Mouse (Mus musculus): Measurements from ENCODE around the gene Slc25a21.
A peak's percentile ranks its signal among the peaks of the same experiment; 100 is the strongest.

Slc25a21 gene

DNA sequence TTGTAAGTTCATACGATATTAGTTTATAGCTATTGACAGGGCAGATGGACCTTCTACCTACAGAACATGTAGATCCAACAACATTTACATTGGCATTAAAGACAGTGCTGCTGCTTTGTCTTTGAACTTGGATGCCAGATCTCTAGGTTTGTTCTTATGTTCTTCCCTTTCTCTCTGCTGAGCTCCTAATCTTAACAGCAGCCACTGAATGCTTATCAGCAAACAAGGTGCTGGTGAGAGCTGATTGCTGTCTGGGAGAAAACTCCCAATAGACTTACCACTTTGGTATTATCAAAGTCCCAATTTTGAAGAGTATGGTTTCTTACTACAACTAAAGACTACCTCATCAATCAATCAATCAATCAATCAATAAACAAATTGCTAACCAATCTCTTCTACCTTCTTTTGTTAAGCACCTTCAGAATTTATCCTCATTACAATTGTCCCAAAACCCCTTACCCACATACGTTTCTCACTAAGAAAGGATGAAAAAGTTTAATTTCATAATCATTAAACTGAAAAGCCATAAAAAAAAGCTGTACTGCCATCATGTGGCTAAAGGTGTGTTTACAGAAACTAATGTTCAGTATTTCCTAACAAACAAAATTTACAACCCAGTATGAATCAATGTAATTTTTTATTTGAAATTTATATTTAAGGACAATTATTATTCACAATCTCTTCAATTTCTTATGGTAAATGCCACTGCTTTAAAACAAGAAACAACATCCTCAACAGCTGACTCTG, 12.7 kb downstream of the Slc25a21 start:
- DNase-seq, result no peak

DNA sequence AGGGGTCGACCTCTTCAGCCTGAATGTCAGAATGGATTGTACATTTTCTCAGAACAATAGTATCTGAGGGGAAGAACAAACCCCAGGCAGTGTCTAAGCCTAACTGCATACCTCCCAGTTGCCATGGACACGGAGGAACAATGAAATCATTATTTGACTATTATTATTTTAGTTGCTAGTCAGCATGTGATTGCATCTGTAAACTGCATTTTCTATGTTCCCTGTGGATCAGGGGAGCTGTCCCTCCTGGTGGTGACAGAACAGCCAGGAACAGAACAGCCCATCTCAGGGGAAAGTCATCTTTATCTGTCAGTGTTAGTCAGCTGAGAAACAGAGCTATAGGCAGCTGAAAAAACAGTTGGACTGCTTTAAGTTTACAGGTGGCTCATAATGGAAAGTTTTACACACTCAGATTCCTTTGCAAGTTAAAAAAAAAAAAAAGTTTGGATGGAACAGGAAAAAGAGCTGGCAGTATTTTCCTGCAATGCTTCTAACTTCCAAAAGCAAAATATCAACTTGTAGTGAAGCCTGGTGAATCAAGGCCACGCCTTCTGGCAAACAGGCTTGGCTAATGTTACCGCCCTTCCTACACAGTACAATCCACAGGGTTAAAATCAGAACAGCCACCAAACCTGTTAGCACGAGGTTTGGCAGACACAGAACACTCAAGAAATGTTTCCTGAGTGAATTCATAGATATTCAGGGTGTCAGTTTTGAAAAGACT, 17.6 kb downstream of the Slc25a21 start:
- DNase-seq, result no peak

DNA sequence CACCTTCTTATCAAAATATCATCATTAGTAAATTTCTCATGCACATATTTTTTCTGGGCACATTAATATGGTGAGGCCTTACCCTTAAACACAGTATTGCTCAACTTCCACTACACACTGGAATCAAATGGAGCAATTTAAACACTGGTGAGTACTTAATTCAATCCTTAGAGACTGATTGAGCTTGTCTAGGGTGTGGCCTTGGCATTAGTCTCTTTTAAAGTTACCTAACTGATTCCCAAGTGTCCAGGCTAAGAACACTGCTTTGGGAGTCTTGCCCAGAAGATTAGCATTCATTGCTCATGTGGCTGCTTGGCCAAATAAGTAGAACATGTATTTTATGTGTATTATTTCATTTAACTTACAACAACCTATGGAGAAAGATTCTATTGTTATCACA, 18.5 kb downstream of the Slc25a21 start:
- DNase-seq, result peak; percentile 7

DNA sequence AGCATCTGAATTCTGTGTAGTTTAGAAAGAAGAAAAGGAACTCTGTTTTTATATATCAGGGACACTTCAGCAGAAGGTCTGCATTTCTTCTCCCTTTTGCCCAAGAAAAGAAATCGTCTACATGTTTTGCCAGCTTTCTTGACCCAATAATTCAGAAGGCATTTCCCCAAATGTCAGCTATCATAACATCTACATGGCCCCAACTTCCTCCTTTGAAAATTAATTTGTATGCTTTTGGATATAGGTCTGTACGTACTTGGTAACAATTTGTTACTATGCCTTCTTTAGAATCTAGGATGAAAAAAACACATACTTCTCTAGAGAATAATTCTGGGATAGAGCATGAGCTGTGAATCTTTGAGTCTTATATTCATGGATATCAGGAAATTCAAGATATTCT, 34.0 kb downstream of the Slc25a21 start:
- DNase-seq, result no peak

DNA sequence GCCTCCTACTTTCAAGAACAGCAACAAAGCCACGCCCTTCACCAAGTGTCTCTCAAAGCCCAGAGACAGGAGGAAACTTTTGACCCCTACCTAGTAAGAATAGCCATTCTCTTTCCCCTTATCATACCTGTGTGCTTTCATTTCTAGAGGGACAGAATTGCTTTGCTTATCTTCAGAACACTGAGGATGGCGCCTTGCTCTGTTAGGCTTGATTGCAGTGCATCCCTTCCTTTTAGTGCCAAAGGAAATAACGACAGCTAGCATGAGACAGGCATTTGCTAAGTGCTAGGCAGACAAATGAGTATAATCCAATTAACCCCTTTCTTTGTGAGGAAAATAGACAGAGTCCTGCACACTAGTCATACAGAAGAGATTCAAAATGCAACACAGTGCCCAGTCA, 34.4 kb downstream of the Slc25a21 start:
- DNase-seq, result no peak

DNA sequence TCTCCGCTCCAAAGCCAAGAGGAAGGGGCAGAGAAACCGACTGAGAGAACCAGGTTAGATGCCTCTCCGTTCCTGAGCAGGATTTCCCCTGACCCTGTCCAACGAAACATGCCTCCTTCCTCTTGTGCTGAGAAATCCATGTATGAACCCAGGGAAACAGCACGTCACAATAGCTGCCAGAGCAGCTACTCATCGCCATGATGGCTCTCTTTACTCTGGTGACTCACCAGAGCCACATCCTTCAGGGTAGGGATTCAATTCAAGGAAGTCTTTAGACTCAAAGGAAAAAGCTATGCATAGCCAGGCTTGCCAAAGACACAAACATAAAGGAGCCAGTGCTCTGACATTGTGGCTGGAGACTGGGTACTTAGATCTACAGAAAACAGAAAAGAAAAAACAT, 37.4 kb downstream of the Slc25a21 start:
- DNase-seq, result no peak

DNA sequence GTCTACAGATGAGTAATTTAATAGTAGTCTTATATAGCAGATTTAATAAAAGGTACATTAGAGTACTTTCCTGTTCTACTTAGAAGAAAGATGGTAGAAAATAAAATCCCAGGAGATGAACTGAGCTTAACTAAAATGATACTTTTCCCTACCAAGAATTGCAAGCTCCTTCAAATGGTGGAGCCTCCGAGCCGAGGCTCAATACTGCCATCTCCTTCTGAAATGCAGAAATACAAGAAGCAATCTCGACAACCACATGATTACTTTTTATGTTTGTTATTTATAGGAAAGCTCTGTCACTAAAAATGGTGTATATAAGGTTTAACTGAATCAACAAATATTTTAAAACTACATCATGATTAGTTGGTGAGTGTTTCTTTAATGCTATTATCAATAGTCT, 39.0 kb downstream of the Slc25a21 start:
- DNase-seq, result no peak

DNA sequence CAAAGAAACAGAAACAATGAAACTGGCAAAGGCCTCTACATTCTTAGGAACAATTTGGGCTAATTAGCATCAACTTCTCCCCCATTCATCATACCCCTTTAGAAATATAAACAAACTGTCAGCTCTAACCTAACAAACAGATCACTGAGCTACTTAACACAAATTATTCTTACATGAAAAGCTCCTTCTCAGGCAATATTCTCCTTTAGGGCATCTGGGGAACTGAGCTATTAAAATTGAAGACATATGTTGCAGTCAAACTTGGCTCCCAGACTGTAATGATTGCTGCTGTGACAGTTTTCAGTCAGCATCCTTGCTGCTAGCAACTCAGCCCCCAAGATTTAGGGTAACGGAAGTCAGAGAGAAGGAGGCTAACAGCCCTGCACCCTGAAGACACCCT, 58.3 kb downstream of the Slc25a21 start:
- no peak for DNase-seq

DNA sequence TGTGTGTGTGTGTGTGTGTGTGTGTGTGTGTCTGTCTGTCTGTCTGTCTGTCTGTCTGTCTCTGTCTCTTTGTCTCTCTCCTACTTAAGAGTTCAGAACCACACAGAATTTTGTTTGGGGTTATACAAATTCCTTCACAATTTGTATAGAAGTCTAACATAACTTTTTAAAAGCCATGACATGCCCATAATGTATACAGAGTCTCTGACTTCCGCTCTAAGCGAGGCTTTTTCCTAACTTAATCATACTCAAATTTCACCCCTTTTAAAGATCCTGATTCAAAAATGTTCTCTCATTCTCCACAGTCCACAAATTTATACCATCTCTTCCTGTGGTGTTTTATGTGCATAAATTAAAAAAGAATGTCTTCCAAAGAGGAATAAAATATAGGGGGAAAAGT, 59.5 kb downstream of the Slc25a21 start:
- no peak for DNase-seq

DNA sequence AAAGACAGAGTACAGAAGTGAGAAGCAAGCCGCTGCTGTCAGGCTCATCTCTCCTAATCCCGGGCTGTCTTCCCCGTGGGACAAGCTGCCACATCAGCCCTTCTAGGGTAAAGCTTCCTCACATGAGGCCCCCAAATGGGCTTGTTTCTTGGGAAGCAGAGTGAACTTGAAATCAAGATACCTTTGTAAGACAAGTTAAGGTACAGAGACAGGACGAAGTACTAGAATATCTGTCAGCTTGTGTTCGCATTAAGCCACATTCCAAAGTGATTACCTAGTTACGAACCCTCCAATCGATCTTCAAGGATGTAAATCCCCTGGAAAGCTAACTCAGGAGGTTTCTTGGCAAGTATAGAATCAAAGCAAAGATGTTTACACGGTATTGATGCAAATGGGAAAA, 78.7 kb downstream of the Slc25a21 start:
- no peak for DNase-seq

DNA sequence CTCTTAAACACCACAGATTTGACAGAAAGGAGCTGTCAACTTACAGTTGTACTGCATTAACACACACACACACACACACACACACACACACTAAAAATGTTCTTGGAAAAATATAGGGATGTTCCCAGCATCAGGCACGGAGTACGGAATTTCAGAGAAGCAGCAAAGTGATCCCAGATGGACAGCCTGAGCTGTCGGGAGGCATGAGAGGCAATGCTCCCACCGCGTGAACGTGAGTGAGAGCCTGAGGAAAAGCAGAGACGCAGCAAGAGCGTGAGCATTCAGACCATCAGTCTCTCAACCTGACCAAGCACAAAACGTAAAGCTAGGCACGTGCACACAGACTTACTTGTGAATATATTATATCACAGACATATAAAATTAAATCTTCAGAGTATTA, 81.8 kb downstream of the Slc25a21 start:
- DNase-seq, result no peak

DNA sequence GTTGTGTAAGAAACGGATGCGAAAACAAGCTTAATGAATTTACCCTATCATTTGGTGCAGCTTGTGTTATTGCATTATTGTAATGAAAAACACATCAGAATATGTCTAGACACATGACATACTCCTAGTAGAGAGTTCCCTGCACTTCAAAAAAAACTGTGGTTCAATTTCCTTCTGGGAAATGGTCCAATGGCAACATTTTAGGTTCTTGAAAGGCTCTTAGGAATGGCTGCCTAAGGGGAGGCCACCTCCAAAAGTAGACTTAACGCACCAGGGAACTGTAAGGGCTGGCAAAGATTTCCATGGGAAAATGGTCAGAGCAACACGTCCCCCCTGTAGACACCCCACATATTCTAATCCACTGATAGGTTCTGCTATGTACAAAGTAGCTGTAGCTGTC, 87.9 kb downstream of the Slc25a21 start:
- no peak for DNase-seq

DNA sequence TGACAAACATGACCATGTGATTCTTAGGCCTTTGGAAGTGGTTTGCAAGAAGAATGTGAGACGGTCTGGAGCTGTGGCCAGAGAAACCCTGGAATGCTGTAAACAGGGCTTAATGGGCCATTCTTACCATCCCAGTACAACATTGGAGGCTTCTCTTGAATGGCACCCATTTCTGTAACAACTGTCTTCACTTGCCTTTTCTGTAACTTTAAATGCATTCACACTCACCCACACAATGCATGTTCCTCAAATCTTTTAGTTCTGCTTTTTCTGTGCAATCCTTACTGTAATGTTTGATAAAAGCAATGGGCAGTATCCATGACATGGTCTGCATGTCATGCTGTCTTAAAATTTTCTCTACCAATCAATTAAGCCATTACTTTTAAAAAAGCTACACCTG, 95.0 kb downstream of the Slc25a21 start:
- no peak for DNase-seq

DNA sequence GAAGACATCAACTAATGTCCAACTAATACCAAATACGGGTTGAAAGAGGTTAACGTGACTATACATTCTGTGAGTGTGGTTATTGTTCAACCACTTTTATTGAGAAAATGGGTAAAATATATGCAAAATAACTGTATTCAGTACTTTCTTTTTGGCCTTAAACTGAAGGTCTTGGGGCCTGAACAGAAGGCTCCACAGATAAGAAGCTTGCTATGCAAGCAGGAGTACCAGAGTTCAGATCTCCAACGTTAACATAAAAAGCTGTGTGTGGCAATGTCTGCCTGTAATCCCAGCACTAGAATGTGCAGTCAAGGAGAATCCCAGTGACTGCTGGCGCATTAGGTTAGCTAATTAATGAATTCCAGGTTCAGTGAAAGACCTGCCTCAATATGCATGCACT, 96.7 kb downstream of the Slc25a21 start:
- no peak for DNase-seq

DNA sequence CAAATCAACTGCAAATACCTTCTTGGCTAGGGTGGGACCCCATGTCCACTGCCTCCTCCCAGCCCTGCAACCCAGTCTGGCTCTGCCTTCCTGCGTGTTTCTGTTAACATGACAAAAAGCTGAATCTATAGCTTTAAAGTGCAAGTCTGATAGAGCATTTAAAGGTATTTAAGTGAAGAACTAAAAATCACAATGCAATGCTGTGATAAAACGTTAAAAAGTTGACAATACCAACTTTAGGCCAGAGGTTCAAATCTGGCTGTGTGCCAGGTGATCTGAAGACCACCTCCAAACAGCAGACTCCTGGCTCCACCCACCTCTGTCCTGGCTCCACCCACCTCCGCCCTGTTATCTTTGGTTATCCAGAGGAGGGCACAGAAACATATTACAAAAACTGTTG, 98.2 kb downstream of the Slc25a21 start:
- no peak for DNase-seq

DNA sequence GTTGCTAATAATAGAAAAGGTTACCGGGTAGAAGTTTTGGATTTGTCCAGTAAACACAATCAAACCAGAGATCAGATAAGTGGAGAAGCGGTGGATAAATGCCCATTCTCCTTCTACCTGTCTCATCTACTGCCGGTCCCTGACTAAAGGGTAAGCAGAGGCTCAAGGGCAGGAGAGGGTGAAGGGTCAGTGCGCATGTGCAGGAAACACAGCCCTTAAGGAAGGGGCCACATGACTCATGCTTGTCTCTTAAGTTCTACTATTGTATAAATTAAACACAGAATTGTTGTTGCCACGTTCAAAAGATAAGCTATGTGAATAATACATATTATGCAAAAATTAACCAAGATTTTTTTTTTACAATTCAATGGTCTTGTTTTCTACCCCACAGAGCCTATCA, 98.9 kb downstream of the Slc25a21 start:
- DNase-seq, result no peak

DNA sequence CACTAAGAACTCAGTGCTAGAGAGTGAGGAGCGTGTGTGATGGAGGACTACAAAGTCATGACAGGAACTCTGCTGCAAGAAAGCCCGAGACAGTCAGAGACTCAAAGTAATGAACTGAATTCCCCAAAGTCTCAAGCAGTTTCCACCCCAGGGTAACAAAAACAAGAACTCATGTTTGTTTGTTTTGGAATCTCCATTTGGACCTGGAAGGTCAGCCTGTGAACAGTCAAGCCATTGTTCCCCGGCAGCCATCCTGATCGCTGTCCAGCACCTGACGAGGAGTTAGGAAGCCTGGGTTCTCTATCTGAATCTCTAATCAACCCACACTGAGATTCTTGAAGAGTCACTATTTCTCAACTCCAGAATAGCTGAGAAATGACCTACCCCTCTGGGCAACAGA, 104.2 kb downstream of the Slc25a21 start:
- DNase-seq, result no peak

DNA sequence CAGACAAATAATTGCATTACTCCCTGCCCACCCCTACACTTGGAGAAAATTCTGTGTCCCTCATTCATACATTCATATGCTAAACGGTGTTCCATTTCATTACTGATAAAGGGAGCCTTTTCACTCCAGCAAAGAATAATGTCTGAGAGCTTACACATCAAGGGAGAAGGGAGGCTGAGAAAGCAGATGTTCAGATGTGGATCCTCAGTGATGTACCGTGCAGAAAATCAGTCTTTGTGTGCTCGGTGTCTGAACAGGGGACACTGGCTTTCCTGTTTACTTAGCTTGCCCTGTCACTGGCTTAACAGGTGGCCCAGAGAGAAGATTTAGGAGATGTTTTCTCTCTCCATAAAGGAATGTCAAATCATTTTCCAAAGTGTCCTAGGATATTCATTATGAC, 112.8 kb downstream of the Slc25a21 start:
- no peak for DNase-seq

DNA sequence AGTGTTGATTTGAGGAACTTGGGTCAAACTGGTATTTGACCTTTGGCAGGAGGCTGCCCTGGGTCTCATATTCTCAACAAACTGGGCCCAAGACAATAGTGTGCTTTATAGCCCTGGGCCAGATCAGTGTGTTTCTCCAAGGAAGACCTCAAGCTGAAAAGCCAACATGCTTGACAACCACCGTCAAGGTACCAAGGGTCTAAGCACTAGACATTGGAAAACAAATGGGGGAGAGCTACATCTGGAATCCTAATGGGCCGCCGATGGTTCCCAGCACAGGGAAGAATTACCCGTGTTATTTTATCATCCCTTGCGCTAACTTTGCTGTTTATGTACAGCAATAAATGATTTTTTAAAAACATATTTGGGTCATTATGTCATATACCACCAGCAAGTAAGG, 113.7 kb downstream of the Slc25a21 start:
- DNase-seq, result no peak

DNA sequence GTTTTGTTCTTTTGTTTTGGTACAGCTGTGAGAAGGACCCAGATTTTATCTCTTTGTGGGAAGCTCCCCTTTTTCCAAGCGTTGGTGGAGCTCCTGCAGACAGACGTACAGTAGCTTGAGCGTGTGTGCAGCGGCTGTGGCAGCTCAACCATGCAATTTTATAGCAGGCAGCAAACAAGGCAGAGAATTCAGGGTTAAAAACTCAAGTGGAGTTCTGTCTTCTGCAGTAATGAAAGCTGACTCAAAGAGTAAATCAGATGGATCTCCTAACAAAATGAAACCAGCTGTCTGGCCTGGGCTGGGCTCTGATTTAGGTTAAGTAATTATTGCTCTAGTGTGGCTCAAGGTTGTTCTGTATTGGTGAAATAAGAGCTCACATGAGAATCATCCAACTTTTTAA, 120.7 kb downstream of the Slc25a21 start:
- no peak for DNase-seq

DNA sequence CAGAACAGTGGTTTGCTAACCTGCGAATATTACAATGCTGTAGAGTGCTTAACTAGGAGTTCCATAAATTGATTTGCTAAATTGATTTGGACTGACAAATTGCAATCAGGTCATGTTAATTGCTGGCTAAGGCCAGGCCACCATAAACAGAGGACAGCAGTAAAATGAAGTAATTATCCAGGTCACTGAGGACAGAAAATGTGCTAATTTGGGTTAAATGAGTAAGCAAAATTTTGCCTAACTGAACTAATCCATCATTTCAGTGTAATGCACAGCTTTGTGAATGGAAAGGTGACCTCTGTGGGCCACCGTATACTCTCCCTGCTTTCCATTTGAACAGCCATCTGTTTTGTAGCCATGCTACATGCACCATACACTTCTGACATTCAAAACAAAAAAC, 124.7 kb downstream of the Slc25a21 start:
- DNase-seq, result no peak

DNA sequence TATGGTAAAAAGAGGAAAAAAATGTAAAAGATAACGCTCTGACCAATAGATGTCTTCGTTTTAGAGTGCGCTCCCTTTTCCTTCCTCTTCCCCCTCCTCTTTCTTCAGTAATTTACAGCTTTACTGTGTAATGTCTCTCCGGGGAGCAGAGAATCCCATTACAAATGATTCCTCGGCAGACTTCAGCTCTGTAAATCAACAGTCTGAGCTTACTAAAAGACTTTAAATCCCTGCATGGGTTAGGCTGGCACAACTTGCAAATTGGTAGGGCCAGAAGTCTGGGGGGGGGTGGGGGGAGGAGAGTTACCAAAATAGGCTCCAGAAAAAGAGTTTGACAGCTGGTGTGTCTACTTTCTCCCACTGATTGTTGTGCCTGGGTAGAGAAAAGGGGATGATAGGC, 128.7 kb downstream of the Slc25a21 start:
- no peak for DNase-seq

DNA sequence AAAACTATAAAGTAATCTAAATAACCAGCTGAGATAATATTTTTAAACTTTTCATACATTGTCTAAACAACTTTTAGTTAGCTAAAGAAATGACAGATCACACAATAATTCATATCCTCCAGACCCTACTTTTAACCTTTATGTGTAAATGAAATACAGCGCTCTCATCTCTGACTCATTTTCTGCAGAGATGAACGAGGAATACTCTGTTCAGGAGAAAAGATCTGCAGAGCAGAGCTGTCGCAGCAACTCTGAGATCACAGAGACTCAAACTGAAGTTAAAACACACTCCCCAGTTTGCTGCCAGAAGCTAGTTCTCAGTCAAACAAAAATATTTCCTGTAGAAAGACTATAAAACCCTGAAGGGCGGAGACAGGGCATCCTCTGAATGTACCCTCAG, 177.5 kb downstream of the Slc25a21 start:
- no peak for DNase-seq

DNA sequence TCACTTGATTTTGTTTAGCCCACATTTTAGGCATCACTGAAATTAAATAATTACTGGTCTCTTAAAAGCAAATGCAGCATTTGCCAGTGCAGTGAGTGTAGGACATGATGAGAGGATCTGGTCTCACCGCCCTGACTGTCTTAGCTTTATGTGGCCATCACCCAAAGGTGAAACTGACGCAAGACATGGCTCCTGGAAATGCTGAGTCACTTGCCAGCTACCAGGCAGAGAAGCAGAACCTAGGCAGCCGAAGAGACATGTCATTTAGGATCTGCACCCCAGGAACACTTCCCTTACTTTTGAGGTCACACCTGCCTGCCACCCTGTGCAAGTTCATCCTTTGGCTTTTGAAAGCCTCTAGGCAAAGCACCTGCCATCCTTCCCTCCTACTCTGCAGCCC, 180.4 kb downstream of the Slc25a21 start:
- DNase-seq, result no peak

DNA sequence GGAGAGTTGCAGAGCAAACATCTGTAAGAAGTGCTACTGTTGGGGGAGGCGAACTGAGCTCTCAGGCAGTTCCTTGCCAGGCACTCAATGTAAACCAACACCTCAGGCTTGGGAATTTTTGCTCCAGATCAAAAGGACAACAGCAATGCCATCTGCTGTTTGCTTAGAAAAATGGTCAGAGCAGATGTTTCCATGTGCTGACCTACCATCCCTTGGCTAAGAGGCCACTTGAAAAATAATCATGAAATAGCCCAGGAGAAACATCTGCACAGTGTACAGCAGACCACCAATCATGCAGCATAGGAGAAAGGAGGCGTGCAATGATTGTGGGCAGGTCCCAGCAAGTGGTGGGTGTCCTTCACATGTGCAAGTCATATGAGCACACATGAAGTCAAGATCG, 180.9 kb downstream of the Slc25a21 start:
- no peak for DNase-seq
